Mouse (Mus musculus) lung, adult 18-20 months (tissue): ENCODE measurements around the gene Tfap2e.

Experiments
- DNase-seq, 2 experiments: peaks; one replicate each; pipeline ENCODE4 v3.0.0; 2022; ENCODE audit warnings: mixed read lengths in 2 of 2

Gene Tfap2e

DNA sequence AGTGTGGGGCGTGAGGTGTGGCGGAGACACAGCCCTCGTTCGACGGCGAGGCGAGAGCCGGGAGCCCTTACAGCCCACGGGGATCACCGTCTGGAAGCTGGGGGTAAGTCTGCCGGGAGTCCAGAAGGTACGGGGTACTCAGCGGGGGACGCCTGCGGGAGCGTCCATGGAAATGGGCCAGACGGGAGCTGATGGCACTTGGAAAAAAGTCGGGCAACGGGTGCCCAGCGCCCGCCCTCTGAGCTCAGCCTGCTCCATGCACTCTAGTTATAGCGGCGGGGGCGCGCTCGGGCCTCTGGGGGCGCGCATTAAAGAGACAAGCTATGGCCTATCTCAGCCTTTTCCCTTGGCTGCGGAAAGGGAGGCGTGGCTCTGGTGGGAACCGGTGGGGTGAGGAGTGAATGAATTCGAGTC lies at the start of gene Tfap2e:
Tfap2e (minus strand) TSS at position 240 of the 414 bp plus-strand sequence.
- DNase-seq: peak in 1 of 2 experiments; percentile 17

GRCm38 (mm10) chr4:126782996-126783395 lies 47.0 kb upstream of the Tfap2e start:
- peak in 1 of 2 experiments; percentile 7 for DNase-seq

DNA sequence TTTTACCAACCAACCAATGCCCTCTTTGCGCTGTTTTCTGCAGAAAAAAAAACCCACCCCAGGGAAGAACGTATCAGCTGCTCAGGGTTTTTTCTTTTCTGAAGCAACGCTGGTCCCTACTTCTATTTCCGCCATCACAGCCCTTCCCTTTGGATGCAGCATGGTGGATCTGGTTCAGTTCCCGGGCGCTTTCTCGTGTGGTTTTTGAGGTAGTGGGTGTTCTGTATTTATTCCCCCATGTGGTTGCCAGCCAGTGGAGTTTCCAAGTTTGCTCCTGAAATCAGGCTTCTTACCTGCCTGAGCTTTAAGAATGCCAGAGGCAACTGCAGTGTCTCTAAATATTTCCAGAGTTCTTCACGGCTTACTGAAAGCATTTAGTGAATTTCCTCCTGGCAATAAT lies 46.5 kb upstream of the Tfap2e start:
- no peak for DNase-seq

GRCm38 (mm10) chr4:126781871-126782270 lies 45.8 kb upstream of the Tfap2e start:
- DNase-seq: no peak

DNA sequence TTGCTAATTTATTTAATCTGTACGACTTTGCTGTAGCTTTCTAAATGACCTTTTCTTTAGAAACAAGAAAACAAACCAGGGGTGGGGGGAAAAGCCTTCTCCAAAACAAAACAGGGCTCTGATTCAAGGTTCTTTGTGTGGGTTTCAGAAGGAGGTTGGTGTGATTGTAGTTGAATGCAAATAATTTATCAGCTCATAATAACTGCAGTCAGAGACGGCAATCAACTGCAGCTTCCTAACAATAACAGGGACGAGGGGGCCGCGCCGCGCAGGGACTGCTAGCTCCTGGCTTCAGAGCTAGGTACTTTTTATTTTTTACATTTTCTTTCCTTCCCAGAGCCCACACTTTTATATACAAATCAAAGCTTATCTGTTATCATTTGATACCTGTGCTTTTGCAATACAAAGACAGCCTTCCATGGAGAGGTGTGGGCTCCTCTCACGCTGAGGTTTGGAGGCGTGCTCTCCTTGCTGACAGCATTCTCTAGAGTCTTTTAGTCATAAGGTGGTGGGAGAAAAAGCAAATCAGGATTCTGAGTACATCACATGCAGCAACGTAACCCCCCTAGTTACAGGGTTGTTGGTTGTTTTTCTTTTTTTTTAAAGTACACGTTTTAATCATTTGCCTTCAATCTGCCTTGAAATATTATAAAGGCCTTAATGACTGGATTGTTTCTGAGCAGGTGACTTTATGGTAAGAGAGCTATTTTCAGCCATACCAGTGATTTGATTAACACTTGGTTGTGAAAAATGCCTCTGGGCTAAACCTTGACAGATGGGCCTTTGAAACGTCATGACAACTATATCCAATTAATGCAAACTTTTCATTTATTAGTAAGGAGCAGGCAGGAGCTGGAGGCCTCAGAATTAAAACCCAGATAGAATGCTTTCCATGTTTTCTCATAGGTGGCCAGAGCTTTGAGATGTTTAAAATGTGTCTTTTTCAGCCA lies 44.1 kb upstream of the Tfap2e start:
- DNase-seq: no peak

- no peak for DNase-seq
These were observed 43.1 kb upstream of the Tfap2e start for GRCm38 (mm10) chr4:126779148-126779581.

- no peak for DNase-seq
These were observed 39.1 kb upstream of the Tfap2e start for GRCm38 (mm10) chr4:126775182-126775581.

GRCm38 (mm10) chr4:126773871-126774270 lies 37.8 kb upstream of the Tfap2e start:
- DNase-seq: no peak

- no peak for DNase-seq
These were observed 34.8 kb upstream of the Tfap2e start for GRCm38 (mm10) chr4:126770831-126771230.

DNA sequence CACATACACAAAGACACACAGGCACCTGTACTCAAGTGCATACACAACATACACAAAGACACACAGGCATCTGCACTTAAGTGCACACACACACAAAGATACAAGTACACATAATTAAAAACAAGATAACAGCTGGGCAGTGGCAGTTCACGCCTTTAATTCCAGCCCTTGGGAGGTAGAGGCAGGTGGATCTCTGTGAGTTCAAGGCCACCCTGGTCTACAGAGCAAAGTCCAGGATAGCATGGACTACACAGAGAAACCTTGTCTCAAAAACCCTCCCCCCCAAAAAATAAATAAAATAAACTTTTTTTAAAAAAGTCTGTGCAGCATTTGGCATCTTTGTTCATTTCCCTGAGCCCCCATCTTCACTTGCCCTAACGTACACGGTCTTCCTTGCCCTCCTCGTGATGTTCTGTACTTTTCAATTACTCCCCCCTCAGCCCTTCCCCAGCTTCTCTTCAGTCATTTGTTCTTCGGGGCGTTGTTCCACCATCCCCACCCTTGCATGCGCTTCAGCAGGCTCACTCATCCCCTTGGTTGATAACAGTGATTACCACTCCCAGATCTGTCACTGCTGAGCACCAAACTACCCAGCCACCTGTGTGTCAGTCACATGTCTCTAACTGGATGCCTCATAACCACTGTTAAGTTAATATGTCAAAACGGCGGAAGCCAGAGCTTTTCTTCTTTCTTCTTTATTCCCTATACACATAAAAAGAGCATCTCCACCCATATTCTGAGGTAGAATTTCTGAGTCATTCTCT lies 33.9 kb upstream of the Tfap2e start:
- no peak for DNase-seq

- DNase-seq: no peak
These were observed 27.4 kb upstream of the Tfap2e start for GRCm38 (mm10) chr4:126763483-126763882.

DNA sequence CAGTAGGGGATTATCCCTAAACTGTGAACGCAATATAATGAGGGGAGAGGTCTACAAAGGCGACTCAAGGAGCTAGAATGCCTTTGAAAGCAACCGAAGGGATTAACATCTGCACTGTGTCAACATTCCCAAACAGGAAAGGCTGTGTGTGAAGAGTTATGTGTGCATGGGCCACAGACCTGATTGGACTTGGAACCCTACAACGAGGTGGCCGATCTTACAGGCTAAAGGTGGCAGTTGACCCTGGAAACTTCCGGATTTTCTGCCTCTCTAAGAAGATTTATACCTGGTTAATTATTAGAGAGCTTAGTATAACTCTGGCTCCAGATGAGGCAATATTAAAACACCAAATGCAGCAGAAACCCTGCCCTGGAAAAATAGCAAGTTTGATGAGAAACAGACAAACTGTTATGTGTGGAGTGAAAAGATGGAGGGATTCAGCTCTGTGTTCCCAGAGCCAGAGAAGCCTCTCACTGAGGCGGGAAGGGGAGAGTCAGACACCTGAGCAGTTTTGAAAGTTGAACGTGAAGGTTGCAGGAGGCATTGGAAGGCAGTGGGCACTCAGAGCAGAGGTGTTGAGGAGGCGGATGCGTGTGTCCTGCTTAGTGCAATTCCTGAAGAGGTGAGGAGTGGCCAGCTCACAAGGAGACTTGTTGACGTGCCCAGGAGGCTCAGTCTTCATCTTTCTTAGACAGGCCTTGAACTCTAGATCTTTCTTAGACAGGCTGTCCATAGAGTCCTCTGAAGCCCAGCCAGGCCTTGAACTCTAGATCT lies 26.7 kb upstream of the Tfap2e start:
- DNase-seq: no peak

DNA sequence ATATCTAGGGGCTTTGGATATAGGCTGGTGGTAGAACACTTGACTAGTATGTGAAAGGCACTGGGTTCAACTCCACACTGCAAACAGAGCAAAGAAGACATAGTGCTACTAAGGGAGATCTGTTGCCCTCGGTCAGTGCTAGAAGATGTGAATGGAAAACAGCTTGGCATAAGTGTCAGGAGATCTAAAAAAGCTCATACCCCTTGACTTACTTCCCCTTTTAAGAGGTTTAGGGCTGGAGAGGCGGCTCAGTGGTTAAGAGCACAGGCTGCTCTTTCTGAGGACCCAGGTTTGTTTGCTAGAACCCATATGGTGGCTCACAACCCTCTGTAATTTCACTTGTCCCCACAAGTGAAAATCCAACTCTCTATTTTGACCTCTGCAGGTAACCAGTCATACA lies 23.4 kb upstream of the Tfap2e start:
- DNase-seq: no peak

- DNase-seq: no peak
These were observed 22.3 kb upstream of the Tfap2e start for GRCm38 (mm10) chr4:126758299-126758698.

- DNase-seq: peak in 1 of 2 experiments; percentile 34
These were observed 20.7 kb upstream of the Tfap2e start for GRCm38 (mm10) chr4:126756766-126757165.

- DNase-seq: no peak
These were observed 18.8 kb upstream of the Tfap2e start for GRCm38 (mm10) chr4:126754736-126755374.

GRCm38 (mm10) chr4:126754231-126754611 lies 18.2 kb upstream of the Tfap2e start:
- DNase-seq: no peak

DNA sequence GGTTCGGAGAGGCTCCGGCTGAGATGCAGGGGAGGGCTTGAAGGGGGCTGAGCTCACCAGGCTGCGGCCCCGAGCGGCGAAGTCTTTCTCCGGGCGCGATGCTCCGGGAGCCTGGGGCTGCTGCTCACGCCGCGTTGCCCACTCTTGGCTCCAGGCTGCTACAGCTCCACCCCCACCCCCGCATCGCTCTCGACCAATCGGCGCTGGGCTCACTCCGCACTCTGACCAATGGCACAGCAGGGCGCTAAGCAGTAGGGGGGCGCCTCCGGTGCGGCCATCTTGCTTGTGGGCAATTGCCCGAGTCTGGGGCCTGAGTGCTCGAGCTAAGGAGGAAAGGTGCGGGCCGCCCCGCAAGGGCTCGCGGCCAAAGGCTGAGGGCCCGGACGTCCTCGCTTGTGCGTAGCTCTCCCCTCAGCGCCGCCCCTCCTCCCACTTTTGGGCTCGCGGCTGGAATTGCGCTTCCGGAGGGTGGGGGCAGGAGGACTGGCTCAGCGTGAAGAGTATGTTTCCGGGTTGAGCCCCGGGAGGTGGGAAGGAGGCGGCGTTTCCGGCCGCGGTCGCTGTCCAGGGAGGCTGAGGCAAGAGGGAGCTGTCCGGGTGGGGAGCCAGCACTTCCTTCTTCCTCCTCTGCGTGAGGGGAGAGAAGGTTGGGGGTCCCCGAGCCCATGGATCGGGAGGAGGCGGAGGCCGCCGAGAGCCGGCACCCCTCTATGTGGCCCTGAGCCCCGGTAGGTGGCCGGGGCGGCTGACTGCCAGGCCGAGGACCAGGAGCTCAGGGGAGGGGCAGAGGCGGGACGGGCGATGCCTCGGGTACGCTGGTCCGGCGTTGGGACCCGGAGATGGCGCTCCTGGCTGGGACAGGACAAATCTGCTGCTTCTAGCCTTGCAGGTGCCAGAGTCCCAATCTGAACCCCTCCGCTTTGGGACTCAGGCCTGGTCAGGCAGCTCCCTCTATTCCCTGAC lies 17.5 kb upstream of the Tfap2e start, which contains the start of the genes Ncdn and AU040320:
Ncdn (minus strand) TSS at position 171 of the 963 bp plus-strand sequence.
AU040320 (plus strand) TSS at position 277 of the 963 bp plus-strand sequence.
- DNase-seq: peak; percentile 96 to 97

- peak in 1 of 2 experiments; percentile 25 for DNase-seq
These were observed 16.6 kb upstream of the Tfap2e start for GRCm38 (mm10) chr4:126752608-126753141.

DNA sequence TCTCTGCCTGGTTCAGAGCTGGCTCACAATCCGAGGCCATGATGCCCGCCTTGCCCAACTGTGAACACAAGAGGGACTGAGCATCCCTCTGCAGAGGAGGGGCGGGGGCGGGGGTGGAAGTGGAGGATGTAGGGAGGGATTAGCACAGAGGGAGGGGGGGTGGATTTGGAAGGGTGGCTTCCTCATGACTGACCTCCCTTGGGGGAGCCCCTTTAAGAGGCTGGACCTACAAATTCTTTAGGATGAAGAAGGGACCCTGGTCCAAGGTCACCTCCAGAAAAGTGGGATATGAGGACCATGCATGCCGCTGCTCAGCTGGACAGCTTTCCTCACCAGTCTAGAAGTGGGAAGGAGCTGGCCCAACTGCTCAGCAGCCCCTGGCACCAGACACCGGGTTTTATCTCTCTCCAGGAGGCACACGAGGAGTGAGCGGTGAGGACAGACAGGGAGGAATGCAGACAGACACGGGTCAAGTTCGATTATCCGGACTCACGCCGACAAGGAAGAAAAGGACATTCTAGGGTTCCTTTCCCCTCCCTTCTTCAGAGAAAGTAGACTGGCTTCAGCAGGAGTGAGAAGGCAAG lies 16.1 kb upstream of the Tfap2e start:
- no peak for DNase-seq
